Mouse (Mus musculus) embryonic facial prominence, embryonic 12.5 days (tissue): Measurements from ENCODE around the gene Podnl1. TPM values are rescaled to one million over a fixed set of nuclear protein-coding genes. Genes with fewer than 3 reads are reported as not detected.

Source experiments
- ATAC-seq: fragments of 200-750 bp; cut with Nextera tagmentation; 2 replicates; pipeline ENCODE4 v1.8.0; 2017; ENCODE audit not compliant: insufficient number of reproducible peaks, insufficient read depth, low FRiP score, low TSS enrichment
- H3K27ac ChIP-seq: fragments of 300-500 bp; sonication (generic); 2 replicates; pipeline ENCODE4 v1.5.1; 2016; ENCODE audit warnings: mild to moderate bottlenecking
- H3K27me3 ChIP-seq: fragments of 300-500 bp; sonication (generic); 2 replicates; pipeline ENCODE4 v1.6.1; 2016; ENCODE audit warnings: mild to moderate bottlenecking, moderate library complexity
- H3K36me3 ChIP-seq: fragments of 300-500 bp; sonication (generic); 2 replicates; pipeline ENCODE4 v1.6.1; 2016; ENCODE audit warnings: mild to moderate bottlenecking
- H3K4me1 ChIP-seq: fragments of 300-500 bp; sonication (generic); 2 replicates; pipeline ENCODE4 v1.6.1; 2016
- H3K4me2 ChIP-seq: fragments of 300-500 bp; sonication (generic); replicated peaks from 2 replicates; pipeline ENCODE4 v1.6.1; 2016; ENCODE audit warnings: mild to moderate bottlenecking, moderate library complexity
- H3K4me3 ChIP-seq: fragments of 300-500 bp; sonication (generic); 2 replicates; pipeline ENCODE4 v1.5.1; 2016; ENCODE audit warnings: mild to moderate bottlenecking
- H3K9ac ChIP-seq: fragments of 300-500 bp; sonication (generic); 2 replicates; pipeline ENCODE4 v1.6.1; 2016; ENCODE audit warnings: mild to moderate bottlenecking, moderate library complexity
- H3K9me3 ChIP-seq: fragments of 300-500 bp; sonication (generic); 2 replicates; pipeline ENCODE4 v1.6.1; 2016; ENCODE audit warnings: mild to moderate bottlenecking, moderate library complexity
- WGBS: fragments of 180-500 bp; shearing (Covaris S2); methylation state at CpG from one replicate; pipeline ENCODE4 v1.1.7; 2016; 5-methylcytosine and 5-hydroxymethylcytosine counted together
- polyA plus RNA-seq: library from polyadenylated mRNA; unstranded; fragments of >200 nt; fragmentation: Nextera tagmentation; extraction: Ambion mirVana; gene quantifications from 2 replicates; pipeline ENCODE4 v1.2.1, GENCODE M21; 2016

Gene Podnl1
- polyA plus RNA-seq: 0.31 and 0.43 TPM in 2 replicates

- H3K4me2 ChIP-seq: no peak within 1 kb of the TSS
- H3K4me3 ChIP-seq: no peak within 1 kb of the TSS
- no peaks in the 10 kb centered on the region for H3K9me3 ChIP-seq
- no peak within 1 kb of the TSS for H3K9ac ChIP-seq
- WGBS: 59% methylated on average over 9 of the region's 9 CpGs
- no peaks in the 10 kb centered on the region for H3K27me3 ChIP-seq
- H3K36me3 ChIP-seq: no peaks in the 10 kb centered on the region
- peaks cover 7% of the 10 kb centered on the region; the same call in 1 of the 2 replicates for H3K4me1 ChIP-seq
- no peak within 1 kb of the TSS for H3K27ac ChIP-seq
- ATAC-seq: no peak
Observed at GRCm38 (mm10) chr8:84125656-84126055, at the start of gene Podnl1. Gene Podnl1 (plus strand): TSS chr8:84125989.

GRCm38 (mm10) chr8:84076412-84076811, 49.4 kb upstream of the Podnl1 start:
- no peak for ATAC-seq

GRCm38 (mm10) chr8:84076849-84077248, 48.9 kb upstream of the Podnl1 start:
- H3K27ac ChIP-seq: no peak overlapping the region
- H3K9ac ChIP-seq: no peak overlapping the region
- H3K4me2 ChIP-seq: no peak overlapping the region
- no peaks in the 10 kb centered on the region for H3K27me3 ChIP-seq
- no peak for ATAC-seq
- H3K9me3 ChIP-seq: no peaks in the 10 kb centered on the region
- 32% methylated on average over 3 of the region's 3 CpGs for WGBS
- no peak overlapping the region for H3K4me3 ChIP-seq
- H3K36me3 ChIP-seq: peaks cover 49% of the 10 kb centered on the region
- peaks cover 15% of the 10 kb centered on the region; the same call in 1 of the 2 replicates for H3K4me1 ChIP-seq

More at GRCm38 (mm10) chr8:84076412-84076811, 49.4 kb upstream of the Podnl1 start:
- H3K4me3 ChIP-seq: no peak overlapping the region
- no peaks in the 10 kb centered on the region for H3K9me3 ChIP-seq
- no peaks in the 10 kb centered on the region for H3K27me3 ChIP-seq
- peaks cover 45% of the 10 kb centered on the region for H3K36me3 ChIP-seq
- peaks cover 19% of the 10 kb centered on the region; the same call in 1 of the 2 replicates for H3K4me1 ChIP-seq
- H3K27ac ChIP-seq: no peak overlapping the region
- H3K9ac ChIP-seq: no peak overlapping the region
- WGBS: 87% methylated on average over 1 of the region's 1 CpGs
- H3K4me2 ChIP-seq: no peak overlapping the region

GRCm38 (mm10) chr8:84079206-84079605, 46.6 kb upstream of the Podnl1 start:
- H3K4me1 ChIP-seq: peaks cover 6% of the 10 kb centered on the region; the same call in 1 of the 2 replicates
- WGBS: 87% methylated on average over 5 of the region's 5 CpGs

GRCm38 (mm10) chr8:84083829-84084241, 42.0 kb upstream of the Podnl1 start:
- Histone ChIP-seq H3K36me3 (peaks cover 89% of the 10 kb centered on the region), H3K9ac (no peak overlapping the region), H3K4me2 (no peak overlapping the region), H3K27ac (no peak overlapping the region), H3K4me3 (no peak overlapping the region), H3K27me3 (no peaks in the 10 kb centered on the region), H3K9me3 (no peaks in the 10 kb centered on the region), H3K4me1 (0 out of 2 replicates have a peak, but pooled peaks cover 2% of the 10 kb centered on the region)
- no peak for ATAC-seq
- WGBS: 29% methylated on average over 8 of the region's 8 CpGs

More at GRCm38 (mm10) chr8:84079206-84079605, 46.6 kb upstream of the Podnl1 start:
- Histone ChIP-seq H3K9ac (no peak overlapping the region), H3K9me3 (no peaks in the 10 kb centered on the region), H3K27me3 (no peaks in the 10 kb centered on the region), H3K27ac (no peak overlapping the region), H3K4me3 (no peak overlapping the region), H3K36me3 (peaks cover 67% of the 10 kb centered on the region), H3K4me2 (no peak overlapping the region)
- ATAC-seq: no peak

GRCm38 (mm10) chr8:84084341-84085115, 41.3 kb upstream of the Podnl1 start:
- no peaks in the 10 kb centered on the region for H3K27me3 ChIP-seq
- 0 out of 2 replicates have a peak overlapping the region, but pooled peaks have one; percentile 17 for H3K27ac ChIP-seq
- peaks cover 89% of the 10 kb centered on the region for H3K36me3 ChIP-seq
- H3K4me2 ChIP-seq: 0 out of 2 replicates have a peak overlapping the region, but pooled peaks have one; percentile 7
- 0 out of 2 replicates have a peak, but pooled peaks cover 2% of the 10 kb centered on the region for H3K4me1 ChIP-seq
- no peak overlapping the region for H3K4me3 ChIP-seq
- 43% methylated on average over 42 of the region's 42 CpGs for WGBS
- no peak overlapping the region for H3K9ac ChIP-seq
- H3K9me3 ChIP-seq: no peaks in the 10 kb centered on the region
- ATAC-seq: no peak

- H3K4me3 ChIP-seq: no peak overlapping the region
- no peak overlapping the region for H3K27ac ChIP-seq
- H3K9me3 ChIP-seq: no peaks in the 10 kb centered on the region
- 0 out of 2 replicates have a peak, but pooled peaks cover 2% of the 10 kb centered on the region for H3K4me1 ChIP-seq
- WGBS: 88% methylated on average over 7 of the region's 7 CpGs
- no peaks in the 10 kb centered on the region for H3K27me3 ChIP-seq
- H3K9ac ChIP-seq: no peak overlapping the region
- ATAC-seq: no peak
- H3K4me2 ChIP-seq: no peak overlapping the region
- H3K36me3 ChIP-seq: peaks cover 88% of the 10 kb centered on the region
Observed at GRCm38 (mm10) chr8:84087156-84087555, 38.6 kb upstream of the Podnl1 start.

- Histone ChIP-seq H3K9me3 (no peaks in the 10 kb centered on the region), H3K9ac (no peak overlapping the region), H3K27ac (no peak overlapping the region), H3K4me2 (no peak overlapping the region), H3K27me3 (no peaks in the 10 kb centered on the region), H3K4me3 (no peak overlapping the region), H3K4me1 (0 out of 2 replicates have a peak, but pooled peaks cover 2% of the 10 kb centered on the region), H3K36me3 (peaks cover 88% of the 10 kb centered on the region)
- 98% methylated on average over 14 of the region's 14 CpGs for WGBS
- ATAC-seq: no peak
Observed at GRCm38 (mm10) chr8:84087821-84088220, 38.0 kb upstream of the Podnl1 start.

- Histone ChIP-seq H3K4me2 (no peak overlapping the region), H3K27me3 (no peaks in the 10 kb centered on the region), H3K9me3 (no peaks in the 10 kb centered on the region), H3K36me3 (peaks cover 93% of the 10 kb centered on the region), H3K4me1 (0 out of 2 replicates have a peak, but pooled peaks cover 2% of the 10 kb centered on the region), H3K4me3 (no peak overlapping the region), H3K27ac (no peak overlapping the region), H3K9ac (no peak overlapping the region)
- ATAC-seq: no peak
- 78% methylated on average over 9 of the region's 9 CpGs for WGBS
Observed at GRCm38 (mm10) chr8:84089277-84089676, 36.5 kb upstream of the Podnl1 start.

GRCm38 (mm10) chr8:84090585-84090984, 35.2 kb upstream of the Podnl1 start:
- no peaks in the 10 kb centered on the region for H3K27me3 ChIP-seq
- H3K4me1 ChIP-seq: no peaks in the 10 kb centered on the region
- no peak overlapping the region for H3K27ac ChIP-seq
- no peak overlapping the region for H3K4me2 ChIP-seq
- H3K9ac ChIP-seq: no peak overlapping the region
- H3K4me3 ChIP-seq: no peak overlapping the region
- no peaks in the 10 kb centered on the region for H3K9me3 ChIP-seq
- peaks cover 93% of the 10 kb centered on the region for H3K36me3 ChIP-seq
- 89% methylated on average over 8 of the region's 8 CpGs for WGBS
- ATAC-seq: no peak

GRCm38 (mm10) chr8:84096061-84096460, 29.7 kb upstream of the Podnl1 start:
- ATAC-seq: no peak
- H3K27ac ChIP-seq: no peak overlapping the region
- no peaks in the 10 kb centered on the region for H3K9me3 ChIP-seq
- H3K36me3 ChIP-seq: peaks cover 84% of the 10 kb centered on the region
- 68% methylated on average over 8 of the region's 8 CpGs for WGBS
- no peak overlapping the region for H3K9ac ChIP-seq
- no peak overlapping the region for H3K4me2 ChIP-seq
- no peak overlapping the region for H3K4me3 ChIP-seq
- no peaks in the 10 kb centered on the region for H3K27me3 ChIP-seq
- H3K4me1 ChIP-seq: no peaks in the 10 kb centered on the region

GRCm38 (mm10) chr8:84098376-84098775, 27.4 kb upstream of the Podnl1 start:
- Histone ChIP-seq H3K27ac (no peak overlapping the region), H3K9me3 (no peaks in the 10 kb centered on the region), H3K4me1 (peaks cover 10% of the 10 kb centered on the region), H3K9ac (no peak overlapping the region), H3K4me3 (no peak overlapping the region), H3K27me3 (no peaks in the 10 kb centered on the region), H3K4me2 (no peak overlapping the region), H3K36me3 (peaks cover 79% of the 10 kb centered on the region)
- 94% methylated on average over 7 of the region's 7 CpGs for WGBS
- no peak for ATAC-seq
